Mouse (Mus musculus) granulocyte monocyte progenitor cell, adult 5-6 weeks (primary cell): ENCODE data around the gene Gm20431. TPM values are rescaled to one million over a fixed set of nuclear protein-coding genes. Genes with fewer than 3 reads are reported as not detected.

Experiments used
- ATAC-seq: replicated peaks from 2 replicates; pipeline ENCODE4 v1.8.0; 2016; ENCODE audit warnings: mild to moderate bottlenecking, moderate TSS enrichment, inconsistent platforms; ENCODE audit not compliant: poor library complexity, severe bottlenecking
- total RNA-seq, 2 experiments: library from RNA; stranded (forward) in 1 of 2; stranded (reverse) in 1 of 2; fragments of 200-712, 200-1000 nt in 1 of 2; fragments of >200 nt in 1 of 2; fragmentation: Nextera tagmentation in 1 of 2; gene quantifications; 2 replicates each; pipeline ENCODE4 v1.2.3; 2014 to 2017

Gene Gm20431
- total RNA-seq, 2 experiments from 2014 or later, result 4.6 TPM; not detected in 1

DNA sequence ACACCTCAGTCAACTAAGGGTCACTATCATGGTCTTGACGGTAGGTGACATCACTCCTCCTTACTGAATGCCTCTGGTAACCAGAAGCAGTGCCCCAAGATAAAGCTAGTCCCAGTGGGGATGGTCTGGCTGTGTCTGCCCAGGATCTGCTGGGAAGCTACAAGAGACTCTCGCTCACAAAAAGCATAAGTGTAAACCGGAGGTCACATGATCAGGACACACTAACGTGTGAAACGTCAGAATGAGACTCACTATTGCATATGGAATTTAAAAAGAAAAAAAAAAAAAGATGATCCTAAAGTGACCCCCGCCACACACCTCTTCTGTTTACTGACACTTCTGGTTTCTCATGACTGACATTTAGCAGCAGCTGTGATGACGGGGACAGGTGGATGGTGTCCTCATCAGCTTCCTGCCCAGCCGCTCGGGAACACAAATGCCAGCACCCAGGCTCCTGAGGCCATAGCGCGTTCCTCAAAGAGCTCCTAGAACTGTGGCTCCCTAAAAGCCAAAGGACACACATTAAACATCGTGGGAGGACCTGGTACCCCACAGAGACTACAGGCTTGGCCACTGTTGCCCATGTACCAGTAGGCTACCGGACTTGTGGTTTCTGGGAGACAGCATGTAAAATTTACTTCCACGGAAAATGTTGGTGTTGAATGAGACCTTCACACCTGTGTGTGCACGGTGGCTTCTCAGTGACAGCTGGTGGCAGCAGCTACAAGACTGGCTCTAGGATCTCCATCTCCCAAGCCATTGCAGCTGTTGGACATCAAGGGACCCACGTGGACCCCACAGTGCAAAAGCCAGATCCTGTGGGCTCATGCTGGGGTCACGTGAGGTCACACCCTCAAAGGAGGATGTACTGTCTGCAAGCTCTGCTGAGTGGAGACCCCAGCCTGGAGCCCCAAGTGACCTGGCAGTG, 55.2 kb downstream of the Gm20431 start:
- 0 out of 2 replicates have a peak, but pooled peaks have one; percentile 4 for ATAC-seq

DNA sequence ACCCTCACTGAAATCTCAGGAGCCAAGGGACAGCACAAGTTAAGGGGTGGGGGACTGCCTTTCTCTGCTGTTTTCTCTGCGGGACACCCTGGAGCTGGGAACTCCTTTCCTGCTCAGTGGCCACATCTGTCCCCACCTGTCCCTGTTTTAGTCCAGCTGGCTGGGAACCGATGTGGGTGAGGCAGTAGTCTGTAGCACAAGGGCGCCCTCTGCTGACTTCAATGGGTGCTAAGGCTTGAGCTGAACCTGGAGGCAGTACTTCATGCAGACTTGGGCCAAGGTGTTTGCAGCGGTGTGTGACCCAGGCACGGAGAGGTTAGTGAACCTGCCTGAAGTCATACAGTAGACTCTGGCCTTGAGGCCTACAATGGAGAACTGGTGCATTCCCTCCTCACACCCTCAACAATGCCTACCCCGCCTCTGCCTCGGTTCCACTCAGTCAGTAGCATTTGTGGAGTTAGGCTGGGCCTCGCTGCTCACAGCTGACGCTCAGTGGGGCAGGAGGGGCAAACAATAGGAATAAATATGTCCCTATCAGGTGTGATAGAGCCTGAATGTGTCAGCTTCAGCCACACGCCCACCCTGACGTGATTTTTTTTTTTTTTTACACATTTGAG, 56.0 kb downstream of the Gm20431 start:
- ATAC-seq, result peak; percentile 79

GRCm38 (mm10) chr2:167602978-167603377, 58.3 kb downstream of the Gm20431 start:
- ATAC-seq, result no peak

GRCm38 (mm10) chr2:167602364-167602763, 58.9 kb downstream of the Gm20431 start:
- no peak for ATAC-seq

DNA sequence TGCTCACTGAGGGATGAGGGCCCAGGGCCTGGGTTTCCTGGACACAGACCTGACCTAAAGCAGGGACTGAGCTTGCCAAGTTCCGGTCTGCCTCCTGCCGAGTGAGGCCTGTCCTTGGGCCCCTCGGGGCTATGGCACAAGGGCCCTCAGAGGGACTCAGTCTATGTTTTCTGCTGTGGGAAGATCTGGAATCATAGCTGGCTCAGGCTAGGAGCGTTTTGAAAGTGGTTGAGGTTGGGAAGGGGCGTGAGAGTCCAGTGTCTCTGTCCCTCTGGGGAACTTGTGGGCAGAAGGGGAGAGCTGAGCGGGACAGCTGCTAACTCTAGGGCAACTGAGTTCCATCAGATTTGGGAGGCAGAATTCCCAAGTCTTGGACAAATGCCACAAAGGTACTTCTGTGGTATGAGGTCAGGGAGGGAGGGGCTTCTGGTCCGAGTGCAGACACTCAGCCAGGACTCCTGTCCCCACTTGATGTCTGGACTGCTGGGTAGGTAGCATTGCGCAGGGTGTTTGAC, 60.8 kb downstream of the Gm20431 start:
- no peak for ATAC-seq

GRCm38 (mm10) chr2:167599917-167600316, 61.4 kb downstream of the Gm20431 start:
- ATAC-seq, result no peak

DNA sequence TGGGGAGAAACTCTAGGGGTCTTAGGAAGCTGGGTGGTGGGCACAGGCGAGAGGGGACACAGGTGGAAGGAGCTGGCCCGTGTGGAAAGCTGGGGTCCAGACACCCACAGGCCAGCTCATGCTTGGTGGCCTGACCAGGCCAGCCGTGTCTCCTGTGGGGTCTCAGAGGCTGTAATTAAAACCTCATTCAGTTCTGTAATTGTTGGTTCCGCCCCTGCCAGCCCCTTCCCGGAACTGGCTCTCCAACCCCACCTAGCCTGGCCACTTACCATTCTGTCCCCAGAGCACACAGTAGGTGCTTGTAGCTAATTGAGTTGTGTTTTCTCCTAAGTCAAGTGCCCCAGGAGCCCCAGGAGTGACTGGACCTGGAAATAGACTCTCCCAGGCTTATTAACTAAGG, 62.1 kb downstream of the Gm20431 start:
- no peak for ATAC-seq

GRCm38 (mm10) chr2:167597492-167598186, 63.7 kb downstream of the Gm20431 start:
- ATAC-seq, result no peak

DNA sequence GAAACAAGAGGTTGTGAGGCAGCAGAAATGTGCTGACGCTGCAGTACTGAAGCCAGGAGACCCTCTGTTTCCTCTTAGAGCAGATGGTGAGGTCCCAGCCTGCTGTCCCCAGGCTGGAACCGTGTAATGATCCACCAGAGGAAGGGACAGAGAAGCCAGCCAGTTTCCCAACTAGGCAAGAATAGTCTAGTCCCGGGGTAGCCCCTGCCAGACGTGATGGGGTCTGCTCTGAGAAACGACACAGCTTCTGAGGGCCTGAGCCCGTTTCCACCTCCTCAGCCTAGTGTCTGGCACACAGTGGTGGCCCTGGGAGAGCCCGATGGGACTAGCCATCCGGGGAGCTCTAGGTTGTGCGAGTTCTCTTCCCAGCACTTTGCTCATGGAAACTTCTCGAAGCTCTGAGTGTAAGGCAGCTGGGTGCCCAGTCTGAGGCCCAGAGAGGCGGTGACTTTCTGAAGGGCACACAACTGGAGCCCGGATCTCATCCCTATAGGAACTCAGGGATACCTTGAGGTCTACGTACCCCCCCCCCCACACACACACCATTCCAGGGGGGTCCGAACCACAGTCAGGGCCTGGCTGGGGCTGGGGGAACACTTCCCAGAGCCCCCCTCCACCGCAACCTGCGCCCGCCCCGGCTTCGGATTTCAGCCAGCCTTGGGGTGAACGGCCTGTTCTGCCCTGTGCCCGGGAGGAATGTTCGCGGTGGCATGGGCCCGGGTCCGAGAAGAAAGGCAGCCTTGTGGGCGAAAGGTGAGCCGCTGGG, 64.4 kb downstream of the Gm20431 start:
- ATAC-seq, result no peak

- ATAC-seq, result no peak
Observed at GRCm38 (mm10) chr2:167596262-167596661, 65.0 kb downstream of the Gm20431 start.

GRCm38 (mm10) chr2:167595761-167596171, 65.5 kb downstream of the Gm20431 start:
- no peak for ATAC-seq

DNA sequence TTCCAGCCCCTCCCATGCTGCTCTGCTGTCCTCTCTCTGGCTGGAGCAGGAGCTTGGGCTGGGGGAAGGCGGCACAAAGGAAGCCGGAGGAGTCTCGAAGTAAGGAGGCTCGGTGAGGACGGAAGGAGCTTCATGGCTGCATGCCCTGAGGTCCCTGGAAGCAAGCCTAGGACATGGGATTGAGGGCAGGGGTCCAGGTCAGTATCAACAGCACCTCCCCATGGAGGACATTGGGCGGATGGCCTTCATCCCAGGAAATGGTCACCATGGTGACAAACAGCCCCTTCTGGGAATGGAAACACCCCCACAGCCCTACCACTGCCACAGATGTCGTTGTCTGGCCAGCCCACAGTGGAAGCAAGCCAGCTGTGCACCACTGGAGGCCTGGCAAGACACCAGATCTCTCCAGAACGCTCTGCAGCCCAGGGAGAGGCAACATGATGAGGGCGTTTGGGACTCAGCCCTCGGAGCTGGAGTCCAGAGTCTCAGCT, 66.8 kb downstream of the Gm20431 start:
- ATAC-seq, result no peak

- no peak for ATAC-seq
Observed at GRCm38 (mm10) chr2:167593551-167594250, 67.6 kb downstream of the Gm20431 start.

DNA sequence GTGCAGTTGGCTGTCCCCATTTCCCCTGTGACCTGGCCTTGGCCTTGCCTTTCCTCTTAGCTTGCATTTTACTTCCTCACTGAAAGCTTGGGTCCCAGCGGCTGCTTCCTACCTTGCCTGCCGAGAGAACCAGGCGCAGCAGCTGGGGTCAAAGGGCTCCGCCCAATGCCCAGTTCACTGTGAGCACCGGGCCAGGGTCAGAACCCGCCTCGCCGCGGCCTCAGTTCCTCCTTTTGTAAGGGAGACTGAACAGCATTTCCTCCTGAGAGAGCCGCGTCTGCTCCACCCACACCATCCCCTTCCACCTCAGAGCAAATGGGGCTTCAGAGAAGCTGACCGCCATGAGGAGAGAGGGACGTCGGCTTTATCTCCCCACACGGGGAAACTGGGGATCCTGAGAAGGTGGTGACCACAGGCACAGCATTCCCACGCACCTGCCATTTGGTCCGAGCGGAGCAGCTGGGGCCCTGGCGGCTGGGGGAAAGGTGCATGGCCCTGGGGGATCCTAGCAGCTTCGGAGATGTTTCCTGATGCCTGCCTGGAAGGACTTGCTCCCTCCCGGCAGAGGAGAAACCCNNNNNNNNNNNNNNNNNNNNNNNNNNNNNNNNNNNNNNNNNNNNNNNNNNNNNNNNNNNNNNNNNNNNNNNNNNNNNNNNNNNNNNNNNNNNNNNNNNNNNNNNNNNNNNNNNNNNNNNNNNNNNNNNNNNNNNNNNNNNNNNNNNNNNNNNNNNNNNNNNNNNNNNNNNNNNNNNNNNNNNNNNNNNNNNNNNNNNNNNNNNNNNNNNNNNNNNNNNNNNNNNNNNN, 72.3 kb downstream of the Gm20431 start:
- peak; percentile 75 for ATAC-seq

DNA sequence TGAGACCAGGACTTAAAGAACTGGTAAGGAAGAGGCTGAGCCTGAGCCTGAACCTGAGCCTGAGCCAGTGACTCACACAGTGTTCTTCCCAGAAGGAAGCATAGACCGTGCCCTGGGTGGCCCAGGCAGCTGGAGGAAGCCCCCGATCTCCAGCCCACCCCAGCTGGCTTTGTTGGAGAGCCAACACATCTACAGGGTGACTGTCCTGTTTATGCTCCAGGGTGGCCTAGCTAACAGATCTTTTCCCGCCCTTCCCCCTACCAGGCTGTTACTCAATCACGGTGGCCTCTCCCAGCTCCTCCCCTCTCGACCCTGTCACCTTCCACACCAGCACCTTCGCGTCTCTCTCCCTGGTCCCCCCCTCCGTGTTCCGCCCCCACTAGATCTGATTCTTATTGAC, 74.3 kb downstream of the Gm20431 start:
- ATAC-seq, result no peak

- no peak for ATAC-seq
Observed at GRCm38 (mm10) chr2:167586041-167586440, 75.3 kb downstream of the Gm20431 start.

DNA sequence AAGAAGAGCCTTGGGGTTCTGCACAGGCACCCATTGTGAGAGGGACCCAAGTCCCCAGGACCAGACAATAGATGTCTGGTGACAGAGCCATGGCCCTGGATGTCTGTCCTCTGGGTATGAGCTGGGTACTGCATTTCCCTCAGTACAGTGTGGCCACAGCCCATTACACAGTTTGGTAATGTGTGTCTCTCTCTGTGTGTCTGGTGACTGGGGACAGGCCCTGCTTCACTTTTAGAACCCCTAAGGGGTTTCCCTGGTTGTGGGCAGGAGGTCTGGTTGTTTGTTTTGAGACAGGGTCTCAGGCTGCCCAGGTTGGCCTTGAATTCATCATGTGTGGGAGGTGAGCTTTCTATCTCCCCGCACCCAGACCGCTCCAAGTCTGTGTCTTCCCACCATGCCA, 76.0 kb downstream of the Gm20431 start:
- no peak for ATAC-seq

DNA sequence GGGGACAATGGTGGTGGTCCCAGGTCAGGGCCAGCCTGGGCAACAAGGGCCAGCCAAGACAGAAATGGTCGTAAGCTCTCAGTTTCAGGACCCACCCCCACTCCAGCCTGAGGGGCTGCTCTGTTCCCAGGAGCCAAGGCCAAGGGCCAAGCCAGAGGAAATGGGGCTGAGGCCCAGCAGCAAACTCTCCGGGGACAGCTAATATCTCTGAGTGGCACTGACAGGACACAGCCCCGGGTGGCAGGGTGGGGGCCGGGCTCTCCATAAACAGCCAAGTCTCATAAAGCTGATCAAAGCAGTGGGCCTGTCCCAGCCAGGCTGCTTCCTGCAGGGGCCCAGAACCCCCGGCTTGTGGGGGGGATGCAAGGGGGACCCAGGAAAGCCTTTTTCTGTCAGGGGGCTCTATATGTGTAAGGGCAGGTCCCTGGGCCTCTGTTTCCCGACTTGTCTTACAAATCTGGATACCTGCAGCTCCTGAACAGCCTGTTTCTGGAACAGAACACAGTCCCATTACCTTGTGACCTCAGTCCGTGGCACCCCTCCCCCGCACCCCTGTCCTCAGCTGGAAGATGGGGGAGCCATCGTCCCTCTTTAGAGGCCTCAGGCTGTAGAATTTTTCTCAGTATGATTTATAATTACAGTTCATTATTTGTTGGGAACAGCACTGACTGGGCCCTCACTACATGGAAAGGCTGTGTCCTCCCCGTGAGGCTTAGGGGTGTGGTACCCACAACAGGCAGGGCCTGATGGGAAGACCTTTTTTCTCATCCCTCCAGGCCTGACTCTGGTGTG, 77.9 kb downstream of the Gm20431 start:
- ATAC-seq, result no peak
